Mouse (Mus musculus): Measurements from ENCODE around the gene Gnb5. TPM values are rescaled to one million over a fixed set of nuclear protein-coding genes. Genes with fewer than 3 reads are reported as not detected.
"Not testable (repeated sequence)": the region's sequence is repeated elsewhere in the genome, so short reads cannot be mapped to it uniquely, and the experiment has no call there.

Gene Gnb5
- polyA plus RNA-seq, 1 experiment from 2014 or later = 63.7 TPM

- ATAC-seq (ENCODE audit: low read depth) = no peak
- Histone ChIP-seq H3K4me3 (no peak overlapping the region), H3K9me3 (no peaks in the 10 kb centered on the region), H3K4me1 (replicated peaks) (no peaks in the 10 kb centered on the region), H3K27me3 (no peaks in the 10 kb centered on the region), H3K27ac (replicated peaks) (no peak overlapping the region), H3K4me2 (no peak overlapping the region), H3K36me3 (peaks cover 84% of the 10 kb centered on the region), H3K9ac (no peak overlapping the region)
- 85% methylated on average over 4 of the region's 4 CpGs for WGBS
Observed at GRCm38 (mm10) chr9:75334440-75334839, 28.4 kb downstream of the Gnb5 start.

- no peaks in the 10 kb centered on the region for H3K9me3 ChIP-seq
- no peaks in the 10 kb centered on the region for H3K4me1 ChIP-seq (replicated peaks)
- no peak for ATAC-seq (ENCODE audit: low read depth)
- H3K4me3 ChIP-seq = no peak overlapping the region
- 94% methylated on average over 6 of the region's 6 CpGs for WGBS
- H3K9ac ChIP-seq = no peak overlapping the region
- no peak overlapping the region for H3K27ac ChIP-seq (replicated peaks)
- no peaks in the 10 kb centered on the region for H3K27me3 ChIP-seq
- peaks cover 89% of the 10 kb centered on the region for H3K36me3 ChIP-seq
- H3K4me2 ChIP-seq = no peak overlapping the region
Observed at GRCm38 (mm10) chr9:75338016-75338415, 31.9 kb downstream of the Gnb5 start.

GRCm38 (mm10) chr9:75342433-75342832, 36.3 kb downstream of the Gnb5 start:
- 90% methylated on average over 4 of the region's 4 CpGs for whole genome bisulfite sequencing

GRCm38 (mm10) chr9:75347458-75347857, 41.4 kb downstream of the Gnb5 start, which contains the start of gene Bcl2l10:
TSS of gene Bcl2l10 (plus strand) at chr9:75347758.
- no peak within 1 kb of the TSS for H3K27ac ChIP-seq (replicated peaks)
- 97% methylated on average over 5 of the region's 5 CpGs for WGBS
- H3K9ac ChIP-seq = no peak within 1 kb of the TSS
- H3K9me3 ChIP-seq = no peaks in the 10 kb centered on the region
- no peak for ATAC-seq (ENCODE audit: low read depth)
- H3K27me3 ChIP-seq = no peaks in the 10 kb centered on the region
- H3K4me3 ChIP-seq = no peak within 1 kb of the TSS
- peaks cover 47% of the 10 kb centered on the region for H3K36me3 ChIP-seq
- no peaks in the 10 kb centered on the region for H3K4me1 ChIP-seq (replicated peaks)
- no peak within 1 kb of the TSS for H3K4me2 ChIP-seq

More at GRCm38 (mm10) chr9:75342433-75342832, 36.3 kb downstream of the Gnb5 start:
- no peak for ATAC-seq (ENCODE audit: low read depth)
- H3K27ac ChIP-seq (replicated peaks) = no peak overlapping the region
- no peaks in the 10 kb centered on the region for H3K27me3 ChIP-seq
- no peak overlapping the region for H3K9ac ChIP-seq
- H3K4me2 ChIP-seq = no peak overlapping the region
- no peaks in the 10 kb centered on the region for H3K4me1 ChIP-seq (replicated peaks)
- peaks cover 85% of the 10 kb centered on the region for H3K36me3 ChIP-seq
- H3K4me3 ChIP-seq = no peak overlapping the region
- no peaks in the 10 kb centered on the region for H3K9me3 ChIP-seq

- H3K9me3 ChIP-seq = no peaks in the 10 kb centered on the region
- ATAC-seq (ENCODE audit: low read depth) = no peak
- 92% methylated on average over 17 of the region's 17 CpGs for WGBS
- no peak overlapping the region for H3K27ac ChIP-seq (replicated peaks)
- H3K4me3 ChIP-seq = no peak overlapping the region
- H3K36me3 ChIP-seq = peaks cover 41% of the 10 kb centered on the region
- H3K4me2 ChIP-seq = no peak overlapping the region
- H3K4me1 ChIP-seq (replicated peaks) = no peaks in the 10 kb centered on the region
- H3K9ac ChIP-seq = no peak overlapping the region
- no peaks in the 10 kb centered on the region for H3K27me3 ChIP-seq
Observed at GRCm38 (mm10) chr9:75348066-75348465, 42.0 kb downstream of the Gnb5 start.

GRCm38 (mm10) chr9:75348641-75349040, 42.6 kb downstream of the Gnb5 start:
- Histone ChIP-seq H3K9me3 (no peaks in the 10 kb centered on the region), H3K4me2 (no peak overlapping the region), H3K4me1 (replicated peaks) (no peaks in the 10 kb centered on the region), H3K36me3 (peaks cover 35% of the 10 kb centered on the region), H3K27me3 (no peaks in the 10 kb centered on the region), H3K9ac (no peak overlapping the region), H3K27ac (replicated peaks) (no peak overlapping the region), H3K4me3 (no peak overlapping the region)
- no peak for ATAC-seq (ENCODE audit: low read depth)
- WGBS = 71% methylated on average over 3 of the region's 3 CpGs

GRCm38 (mm10) chr9:75353094-75353493, 47.0 kb downstream of the Gnb5 start:
- Histone ChIP-seq H3K27me3 (no peaks in the 10 kb centered on the region), H3K9me3 (no peaks in the 10 kb centered on the region), H3K27ac (replicated peaks) (no peak overlapping the region), H3K36me3 (0 out of 2 replicates have a peak, but pooled peaks cover 3% of the 10 kb centered on the region), H3K4me3 (no peak overlapping the region), H3K9ac (no peak overlapping the region), H3K4me2 (no peak overlapping the region), H3K4me1 (replicated peaks) (no peaks in the 10 kb centered on the region)
- ATAC-seq (ENCODE audit: low read depth) = no peak
- whole genome bisulfite sequencing = 79% methylated on average over 8 of the region's 8 CpGs

DNA sequence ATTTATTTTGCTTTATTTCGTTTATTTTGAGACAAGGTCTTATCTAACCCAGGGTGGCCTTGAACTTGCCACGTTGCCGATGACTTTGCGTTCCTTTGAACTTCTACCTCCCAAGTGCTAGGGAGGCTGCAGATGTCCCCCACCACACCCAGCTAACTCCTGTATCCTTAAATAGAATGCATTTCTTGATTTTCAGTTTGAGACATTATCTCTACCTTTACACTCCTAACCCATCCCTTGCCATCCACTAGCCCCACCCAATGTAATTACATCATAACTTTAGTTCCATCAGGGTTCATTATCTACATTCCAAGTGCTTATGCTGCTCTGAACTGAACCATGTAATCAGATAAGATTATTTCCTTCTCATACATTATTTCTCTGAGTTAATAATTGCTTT, 49.7 kb downstream of the Gnb5 start:
- H3K4me1 ChIP-seq (replicated peaks) = no peaks in the 10 kb centered on the region
- no peak overlapping the region for H3K27ac ChIP-seq (replicated peaks)
- H3K4me2 ChIP-seq = no peak overlapping the region
- 88% methylated on average over 4 of the region's 4 CpGs for WGBS
- H3K9me3 ChIP-seq = no peaks in the 10 kb centered on the region
- H3K36me3 ChIP-seq = no peaks in the 10 kb centered on the region
- no peak for ATAC-seq (ENCODE audit: low read depth)
- H3K9ac ChIP-seq = no peak overlapping the region
- H3K27me3 ChIP-seq = no peaks in the 10 kb centered on the region
- H3K4me3 ChIP-seq = no peak overlapping the region

DNA sequence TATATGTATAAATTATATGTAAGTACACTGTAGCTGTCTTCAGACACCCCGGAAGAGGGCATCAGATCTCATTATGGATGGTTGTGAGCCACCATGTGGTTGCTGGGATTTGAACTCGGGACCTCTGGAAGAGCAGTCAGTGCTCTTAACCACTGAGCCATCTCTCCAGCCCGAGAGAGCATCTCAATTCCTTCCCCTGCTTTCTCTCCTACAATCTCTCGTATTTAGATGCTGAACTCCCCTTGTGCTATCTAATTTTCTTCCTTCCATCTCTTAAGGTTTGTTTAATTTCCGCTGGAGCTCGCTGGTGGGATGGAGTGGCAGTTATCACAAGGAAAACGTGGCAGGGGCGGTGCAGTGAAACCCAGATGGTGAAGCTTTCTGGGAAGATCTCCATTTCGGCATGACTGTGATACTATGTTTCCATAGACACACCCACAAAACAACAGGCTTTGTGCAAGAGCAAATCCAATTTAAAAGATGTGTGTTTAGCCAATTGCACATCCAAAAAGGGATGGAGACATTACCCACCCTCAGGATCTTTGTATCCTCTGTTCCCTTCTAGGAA, 51.1 kb downstream of the Gnb5 start:
- Histone ChIP-seq H3K36me3 (no peaks in the 10 kb centered on the region), H3K9me3 (no peaks in the 10 kb centered on the region), H3K27ac (replicated peaks) (no peak overlapping the region), H3K4me3 (no peak overlapping the region), H3K4me2 (no peak overlapping the region), H3K27me3 (no peaks in the 10 kb centered on the region), H3K4me1 (replicated peaks) (no peaks in the 10 kb centered on the region), H3K9ac (no peak overlapping the region)
- no peak for ATAC-seq (ENCODE audit: low read depth)
- WGBS = 83% methylated on average over 9 of the region's 9 CpGs

DNA sequence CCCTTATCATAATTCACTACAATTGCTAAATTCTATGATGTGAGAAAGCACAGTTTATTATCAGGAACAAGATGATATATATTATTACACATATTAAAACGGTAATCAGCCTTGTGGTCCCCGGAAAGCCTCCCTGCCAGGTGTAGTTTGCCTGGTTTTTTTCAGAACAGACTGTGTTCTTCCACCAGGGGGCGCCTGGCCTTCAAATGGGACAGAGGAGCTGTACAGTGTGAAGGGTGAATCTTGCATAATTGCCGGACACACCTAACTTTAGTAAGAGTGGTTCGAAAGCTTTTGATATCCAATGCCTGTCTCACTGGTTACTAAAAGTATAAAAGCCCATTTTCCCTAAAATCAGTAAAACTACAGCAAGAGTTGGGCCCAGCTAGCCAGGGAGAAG, 55.6 kb downstream of the Gnb5 start:
- Histone ChIP-seq H3K27ac (replicated peaks) (no peak overlapping the region), H3K9ac (no peak overlapping the region), H3K4me1 (replicated peaks) (no peaks in the 10 kb centered on the region), H3K4me2 (no peak overlapping the region), H3K27me3 (no peaks in the 10 kb centered on the region), H3K9me3 (no peaks in the 10 kb centered on the region), H3K36me3 (no peaks in the 10 kb centered on the region), H3K4me3 (no peak overlapping the region)
- no peak for ATAC-seq (ENCODE audit: low read depth)
- 40% methylated on average over 5 of the region's 5 CpGs for WGBS

DNA sequence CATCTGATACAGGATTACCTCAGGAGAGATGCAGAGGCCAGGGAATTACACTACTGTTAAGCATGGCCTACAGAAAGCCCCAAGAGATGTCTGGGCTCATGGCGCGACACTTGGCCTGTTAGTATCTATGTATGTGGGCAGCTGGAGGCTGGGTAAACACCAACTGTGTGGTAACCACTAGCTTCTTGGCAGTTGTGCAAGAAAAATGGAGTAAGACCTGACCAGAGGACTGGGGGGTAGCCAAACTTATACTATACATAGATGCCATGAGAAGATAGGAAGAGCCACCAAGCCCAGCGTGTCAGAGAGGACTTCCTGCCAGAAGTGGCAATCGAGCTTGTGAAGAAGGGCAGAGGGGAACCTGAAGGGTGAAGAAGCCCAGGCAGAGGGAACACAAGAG, 56.1 kb downstream of the Gnb5 start:
- Histone ChIP-seq H3K9me3 (no peaks in the 10 kb centered on the region), H3K27me3 (no peaks in the 10 kb centered on the region), H3K36me3 (no peaks in the 10 kb centered on the region), H3K4me2 (no peak overlapping the region), H3K4me1 (replicated peaks) (no peaks in the 10 kb centered on the region), H3K9ac (no peak overlapping the region), H3K27ac (replicated peaks) (no peak overlapping the region), H3K4me3 (no peak overlapping the region)
- no peak for ATAC-seq (ENCODE audit: low read depth)
- WGBS = 91% methylated on average over 4 of the region's 4 CpGs

GRCm38 (mm10) chr9:75363001-75363400, 56.9 kb downstream of the Gnb5 start:
- Histone ChIP-seq H3K36me3 (no peaks in the 10 kb centered on the region), H3K4me3 (no peak overlapping the region), H3K4me1 (replicated peaks) (no peaks in the 10 kb centered on the region), H3K27me3 (no peaks in the 10 kb centered on the region), H3K9me3 (no peaks in the 10 kb centered on the region), H3K9ac (no peak overlapping the region), H3K4me2 (no peak overlapping the region), H3K27ac (replicated peaks) (no peak overlapping the region)
- WGBS = 79% methylated on average over 5 of the region's 5 CpGs
- no peak for ATAC-seq (ENCODE audit: low read depth)

DNA sequence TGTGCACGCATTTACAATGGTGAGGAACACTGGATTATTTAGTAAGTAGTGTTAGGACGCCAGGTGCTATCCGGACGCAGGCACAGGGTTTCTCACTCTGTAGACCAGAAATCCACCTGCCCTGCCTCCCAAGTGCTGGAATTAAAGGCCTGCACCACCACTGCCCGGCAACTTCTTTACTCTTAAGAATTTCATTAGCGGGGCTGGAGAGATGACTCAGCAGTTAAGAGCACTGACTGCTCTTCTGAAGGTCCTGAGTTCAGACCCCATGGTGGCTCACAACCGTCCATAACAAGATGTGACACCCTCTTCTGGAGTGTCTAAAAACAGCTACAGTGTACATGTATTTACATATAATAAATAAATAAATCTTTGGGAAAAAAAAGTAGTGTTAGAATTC, 57.6 kb downstream of the Gnb5 start:
- 72% methylated on average over 7 of the region's 7 CpGs for WGBS
- not testable (repeated sequence) for H3K9me3 ChIP-seq; H3K4me3 ChIP-seq; H3K36me3 ChIP-seq; H3K9ac ChIP-seq; H3K27ac ChIP-seq (replicated peaks); H3K4me2 ChIP-seq; H3K27me3 ChIP-seq; H3K4me1 ChIP-seq (replicated peaks); ATAC-seq (ENCODE audit: low read depth)

All from neural tube, embryonic 13.5 days (tissue).